Mouse (Mus musculus): ENCODE results near the gene Gm17555. TPM values are rescaled to one million over a fixed set of nuclear protein-coding genes. Genes with fewer than 3 reads are reported as not detected.
"Not testable (repeated sequence)": the region's sequence is repeated elsewhere in the genome, so short reads cannot be mapped to it uniquely, and the experiment has no call there.

Gm17555 gene
- polyA plus RNA-seq (2017; shearing (Covaris generic)) = not detected

GRCm38 (mm10) chr2:126214800-126215199 lies at the start of gene Gm17555:
Gene Gm17555 (plus strand): TSS chr2:126215100.
- not testable (repeated sequence) for ATAC-seq

DNA sequence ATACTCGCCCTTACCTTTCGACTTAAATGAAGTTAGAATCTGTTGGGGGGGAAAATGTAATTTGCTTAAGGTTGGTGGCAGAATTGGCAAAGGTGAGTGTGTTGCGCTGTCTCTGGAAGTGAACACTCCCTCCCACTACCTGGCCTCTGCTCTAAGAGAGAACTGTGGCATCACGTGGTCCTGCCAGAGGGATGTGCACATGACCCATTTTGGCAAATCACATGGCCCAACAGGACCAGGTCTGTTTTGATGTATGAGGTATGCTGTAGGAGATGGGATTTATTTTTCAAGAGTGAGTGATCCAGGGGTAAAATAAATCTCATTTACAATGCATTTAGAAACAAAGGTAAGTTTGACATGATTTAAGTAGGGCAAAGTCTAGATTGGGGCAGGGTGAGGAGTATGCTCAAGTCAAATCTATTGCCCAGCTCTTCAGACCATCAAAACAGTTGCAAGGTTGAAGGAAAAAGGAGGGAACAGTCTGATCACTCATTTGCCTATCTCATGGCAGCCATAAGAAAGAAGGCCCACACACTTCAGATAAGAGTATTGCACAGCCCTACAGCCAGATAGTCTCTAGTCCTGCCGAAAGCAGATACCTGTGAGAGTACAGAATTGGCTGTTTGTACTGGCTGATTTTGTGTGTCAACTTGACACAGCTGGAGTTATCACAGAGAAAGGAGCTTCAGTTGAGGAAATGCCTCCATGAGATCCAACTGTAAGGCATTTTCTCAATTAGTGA lies 49.5 kb upstream of the Gm17555 start:
- no peak for ATAC-seq

DNA sequence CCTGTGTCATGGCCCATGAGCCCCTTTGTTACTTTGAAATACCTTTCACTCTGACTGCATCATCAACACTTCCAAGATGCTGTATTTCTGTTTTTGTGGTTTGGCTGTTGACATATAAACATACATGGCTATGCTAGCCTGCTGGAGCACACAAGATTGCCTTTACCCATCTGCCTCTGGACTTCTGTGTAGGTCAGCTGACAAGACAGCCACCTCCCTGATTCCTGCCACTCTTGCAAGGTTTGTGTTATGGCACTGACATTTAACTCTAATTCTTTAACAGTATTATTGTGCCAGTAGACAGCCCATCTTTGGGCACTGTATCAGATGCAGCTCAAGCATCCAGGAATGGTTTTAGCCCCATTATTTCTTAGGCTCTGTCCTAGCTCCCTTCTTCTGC lies 48.6 kb upstream of the Gm17555 start:
- ATAC-seq = no peak

DNA sequence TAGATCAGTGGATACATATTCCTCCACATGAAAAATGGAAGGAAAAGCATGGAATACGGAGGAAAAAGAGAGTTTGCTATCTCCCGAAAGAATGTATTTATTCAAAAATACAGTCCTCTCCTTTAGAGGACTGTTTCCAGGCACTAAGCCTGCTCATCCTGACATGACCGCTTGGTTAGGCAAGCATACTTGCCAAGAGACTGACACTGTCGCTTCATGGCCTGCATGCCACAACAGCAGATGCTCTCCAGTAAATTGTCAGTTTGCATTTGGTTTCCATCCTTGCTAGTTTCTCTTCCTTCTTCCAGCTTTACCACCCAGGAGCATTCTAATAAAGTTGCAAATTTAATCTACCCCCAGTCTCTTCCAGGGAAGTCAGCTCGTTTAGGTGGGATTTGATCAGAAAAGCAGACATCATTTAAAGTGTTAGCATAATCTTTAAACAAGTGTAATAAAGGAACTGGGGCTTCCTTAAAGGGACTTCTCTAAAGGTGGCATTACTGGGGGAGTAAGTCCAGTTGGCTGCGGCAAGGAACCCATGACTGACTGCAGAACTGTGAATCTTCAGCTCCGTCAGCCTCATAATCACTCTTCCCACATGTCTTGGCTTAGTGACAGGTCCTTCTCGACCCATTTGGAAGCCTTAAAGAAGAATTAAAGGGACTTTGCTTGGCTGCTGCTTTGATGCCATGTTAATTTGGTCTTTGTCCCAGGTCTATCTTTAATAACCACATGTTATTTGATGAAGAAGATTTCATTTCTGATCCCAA lies 47.9 kb upstream of the Gm17555 start:
- no peak for ATAC-seq

- no peak for ATAC-seq
These were observed 43.5 kb upstream of the Gm17555 start for GRCm38 (mm10) chr2:126171427-126171826.

- ATAC-seq = no peak
These were observed 23.6 kb upstream of the Gm17555 start for GRCm38 (mm10) chr2:126191306-126191705.

- no peak for ATAC-seq
These were observed 22.8 kb upstream of the Gm17555 start for GRCm38 (mm10) chr2:126192129-126192528.

GRCm38 (mm10) chr2:126195631-126196356 lies 19.1 kb upstream of the Gm17555 start:
- ATAC-seq = no peak

DNA sequence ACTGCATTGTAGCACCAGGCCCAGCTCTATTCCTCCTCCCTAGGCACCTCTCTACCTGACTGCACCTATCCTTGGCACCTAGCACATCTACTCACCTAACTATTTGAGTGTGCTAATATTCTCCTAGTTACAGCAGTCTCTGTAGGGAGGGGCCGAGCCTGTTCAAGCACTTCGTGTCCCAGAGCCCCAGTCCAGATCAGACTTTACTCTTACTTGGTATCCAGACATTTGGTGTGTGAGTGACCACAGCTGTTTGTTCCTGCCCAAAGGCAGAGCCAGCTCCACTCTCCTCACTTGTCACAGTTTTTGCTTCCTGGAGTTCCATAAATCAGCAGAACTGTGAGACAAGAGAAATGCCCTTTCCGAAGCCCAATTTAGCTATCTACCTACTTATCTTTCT lies 15.9 kb upstream of the Gm17555 start:
- ATAC-seq = no peak

- no peak for ATAC-seq
These were observed 3.8 kb upstream of the Gm17555 start for GRCm38 (mm10) chr2:126211011-126211680.

- no peak for ATAC-seq
These were observed 12.7 kb downstream of the Gm17555 start for GRCm38 (mm10) chr2:126227581-126227980.

DNA sequence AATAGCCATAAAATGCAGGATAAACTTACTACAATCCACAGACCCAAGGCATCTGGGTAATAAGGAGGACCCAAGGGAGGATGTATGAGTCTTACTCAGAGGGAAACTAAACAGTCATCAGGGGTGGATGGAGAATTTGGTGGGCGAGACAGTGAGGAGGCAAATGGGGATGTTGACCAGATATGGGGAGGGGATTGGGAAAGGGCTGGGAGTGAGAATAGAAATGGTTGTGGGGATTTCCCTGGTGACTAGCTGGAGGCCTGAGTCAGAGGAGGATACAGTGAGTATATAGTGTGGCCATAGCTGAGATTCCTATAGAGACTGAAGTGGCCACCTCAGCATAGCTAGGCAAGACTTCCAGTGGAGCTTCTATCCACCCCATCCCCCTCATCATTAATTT lies 16.8 kb downstream of the Gm17555 start:
- no peak for ATAC-seq

DNA sequence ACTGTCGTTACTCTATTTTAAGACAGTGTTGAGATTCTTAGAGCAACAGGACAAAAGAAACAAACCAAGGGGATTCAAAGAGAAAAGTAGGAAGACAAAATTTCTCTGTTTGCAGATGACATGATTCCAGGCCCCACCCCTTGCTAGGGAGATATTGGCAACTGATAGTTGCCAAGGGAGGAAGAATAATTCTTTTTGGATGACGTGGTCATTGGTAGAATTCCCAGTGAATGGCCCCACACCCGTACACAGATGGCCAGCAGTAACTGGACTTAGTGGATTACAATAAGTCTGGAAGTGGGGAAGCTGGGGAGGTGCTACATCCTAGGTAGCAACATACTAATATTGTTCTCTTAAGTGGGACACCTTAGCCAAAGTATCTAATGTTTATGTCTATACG lies 22.0 kb downstream of the Gm17555 start:
- ATAC-seq = no peak

DNA sequence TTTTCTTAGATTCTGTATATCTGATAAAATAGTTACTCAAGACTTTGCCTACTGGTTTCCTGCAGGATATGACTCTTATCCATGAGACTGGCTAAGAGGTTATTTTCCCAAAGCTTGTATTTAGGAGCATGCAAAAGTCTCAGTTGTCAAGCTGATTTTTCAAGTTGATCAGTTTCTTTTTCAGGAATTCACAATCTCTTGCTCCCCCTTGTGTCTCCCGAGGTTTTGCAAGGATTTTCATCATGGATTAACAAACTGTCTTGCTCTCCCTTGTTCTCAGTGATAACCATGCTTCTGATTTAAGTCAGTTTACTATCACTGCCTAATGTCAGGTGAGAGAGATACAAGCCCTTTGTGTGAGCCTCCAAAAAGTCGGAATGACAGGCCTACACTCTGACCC lies 30.5 kb downstream of the Gm17555 start:
- ATAC-seq = no peak

GRCm38 (mm10) chr2:126248536-126248935 lies 33.6 kb downstream of the Gm17555 start:
- no peak for ATAC-seq

- ATAC-seq = no peak
These were observed 37.3 kb downstream of the Gm17555 start for GRCm38 (mm10) chr2:126252211-126252610.

Other genes with a start within 250 kb of the Gm17555 start
- gene Fgf7, start 180.4 kb upstream of the Gm17555 start, polyA plus RNA-seq (2017; shearing (Covaris generic)) = not detected
- gene Fam227b, start 63.1 kb upstream of the Gm17555 start, polyA plus RNA-seq (2017; shearing (Covaris generic)) = not detected
- 10 to 100 TPM; 16.5 to 19.3 TPM for gene Dtwd1, start 63.0 kb upstream of the Gm17555 start, polyA plus RNA-seq (2017; shearing (Covaris generic))

Measured in CD4-positive, CD25-positive, alpha-beta regulatory T cell, adult 4 months (primary cell).